Mouse (Mus musculus) gastrocnemius, postnatal 25 days (tissue): ENCODE results near the gene D5Ertd579e. TPM values are rescaled to one million over a fixed set of nuclear protein-coding genes. Genes with fewer than 3 reads are reported as not detected.

ENCODE experiments used
- DNase-seq: peaks from one replicate; pipeline ENCODE4 v3.0.0; 2022
- total RNA-seq, 2 experiments: library from RNA; stranded (reverse); gene quantifications; 1 replicate in 1 of 2; 2 replicates in 1 of 2; pipeline ENCODE4 v1.2.3; 2021

Gene D5Ertd579e
- total RNA-seq, 2 experiments from 2014 or later = 67.6 to 73.7 TPM

DNA sequence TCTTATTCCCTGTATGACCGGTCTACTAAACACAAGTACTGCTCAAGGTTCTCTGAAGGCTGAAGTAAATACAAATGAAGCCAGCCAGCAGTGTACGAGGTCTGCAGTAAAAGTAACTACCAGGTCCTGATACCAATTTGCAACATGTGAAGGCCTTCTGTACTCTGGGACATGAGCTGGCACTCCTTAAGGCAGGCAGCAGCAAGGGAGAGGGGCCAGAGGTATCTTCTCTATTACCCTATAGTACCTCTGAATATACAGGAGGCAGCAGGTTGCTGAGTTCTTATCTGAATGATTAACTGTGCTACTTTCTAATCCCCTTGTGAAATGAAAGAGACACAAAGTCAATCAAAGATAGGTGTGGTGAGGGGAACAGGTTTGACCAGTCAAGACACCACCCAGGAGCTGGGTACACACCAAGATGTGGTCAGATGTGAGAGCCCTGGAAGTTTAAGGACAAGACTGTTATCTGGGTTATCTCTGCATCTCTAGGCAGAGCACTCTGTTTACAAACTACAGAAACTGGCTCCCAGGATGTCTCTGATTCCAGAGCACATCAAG is 86.8 kb downstream of the D5Ertd579e start:
- DNase-seq = no peak

DNA sequence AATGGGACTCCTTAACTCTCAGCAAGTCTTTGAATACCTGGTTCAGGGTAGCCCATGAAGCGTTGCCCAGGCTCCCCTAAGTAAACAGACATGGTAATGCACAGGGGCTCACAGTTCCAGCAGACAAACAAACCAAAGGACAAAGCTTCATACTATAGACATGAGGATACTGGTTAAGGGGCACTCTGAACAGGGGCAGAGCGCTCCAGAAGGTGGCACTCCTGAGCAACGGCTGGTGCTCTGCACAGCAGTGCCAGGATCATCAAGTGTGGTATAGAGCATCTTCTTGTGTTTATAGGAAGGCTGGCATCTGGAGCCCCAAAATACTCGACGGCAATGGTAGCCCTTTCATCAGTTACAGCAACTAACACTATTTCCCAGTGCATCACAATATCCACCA is 92.8 kb downstream of the D5Ertd579e start:
- DNase-seq = no peak

DNA sequence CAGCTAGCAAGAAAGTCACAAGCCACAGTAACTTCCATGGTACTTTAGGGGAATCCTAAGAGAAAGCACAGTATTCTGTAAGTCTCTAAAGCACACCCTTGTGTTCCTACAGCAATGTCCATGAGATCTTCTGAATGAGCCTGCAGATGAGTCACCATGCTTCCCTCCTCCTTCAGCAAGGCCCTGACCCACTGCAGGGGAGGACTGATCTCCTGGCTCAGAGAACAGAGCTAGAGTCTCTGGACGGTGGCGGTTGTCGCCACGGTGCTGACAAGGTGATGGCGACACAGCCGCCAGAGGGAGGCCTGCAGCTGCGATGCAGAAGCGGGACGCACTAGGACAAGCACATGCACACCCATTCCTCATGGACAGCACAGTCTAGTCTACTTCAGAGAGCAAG is 93.8 kb downstream of the D5Ertd579e start:
- no peak for DNase-seq

DNA sequence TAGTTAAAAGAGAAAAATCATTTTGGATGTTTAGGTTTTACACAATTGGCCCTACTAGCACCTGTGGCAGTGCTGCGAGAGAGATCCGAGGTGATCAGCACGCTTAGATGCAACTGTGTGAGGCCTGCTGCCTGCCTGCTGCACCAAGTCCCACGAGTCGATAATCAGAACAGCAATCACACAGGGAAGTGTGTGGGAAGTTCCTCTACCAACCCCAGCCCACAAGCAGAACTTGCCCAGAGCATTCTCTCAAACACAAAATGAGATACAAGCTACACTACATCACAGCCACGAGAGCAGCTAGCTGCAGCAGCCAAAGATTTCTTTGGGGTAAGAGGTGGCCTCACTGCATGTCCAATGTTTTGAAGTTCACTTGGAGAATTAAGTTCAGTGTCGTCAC is 94.3 kb downstream of the D5Ertd579e start:
- no peak for DNase-seq

DNA sequence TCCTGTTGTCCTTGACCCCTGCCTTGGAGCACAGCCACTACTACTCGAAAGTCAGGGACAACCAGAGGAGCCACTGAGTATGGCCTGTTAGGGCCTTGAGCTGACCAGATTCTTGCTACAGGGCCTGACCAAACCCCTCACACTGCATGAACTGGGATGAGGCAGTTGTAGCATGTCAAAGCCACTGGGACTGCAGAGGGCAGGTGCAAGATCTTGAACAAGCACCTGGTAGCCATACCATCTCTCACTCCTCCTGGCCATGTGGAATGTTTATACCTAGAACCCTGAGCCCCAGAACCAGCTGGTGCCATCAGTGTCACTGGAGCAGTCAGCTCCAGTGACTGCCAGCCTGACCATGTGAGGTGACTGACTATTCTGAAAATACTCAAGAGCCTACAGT is 96.9 kb downstream of the D5Ertd579e start:
- DNase-seq = no peak

DNA sequence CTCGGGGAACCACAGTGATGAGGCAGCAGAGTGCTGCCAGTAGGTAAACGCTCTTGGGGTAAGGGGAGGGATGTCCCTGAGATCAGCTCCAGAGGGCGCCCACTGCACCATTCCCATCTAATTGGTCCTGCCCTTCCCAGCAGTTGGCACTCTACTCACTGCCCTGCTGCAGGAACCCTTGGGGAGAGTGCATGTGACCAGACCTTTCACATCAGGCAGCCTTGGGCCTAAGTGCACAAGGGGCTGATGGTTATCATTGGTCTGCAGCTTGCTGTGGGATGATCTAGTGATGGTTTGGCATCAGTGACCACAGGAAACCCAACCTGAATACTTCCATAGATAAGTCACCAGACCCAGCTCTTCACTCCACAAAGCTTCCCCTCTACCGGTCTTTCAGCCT is 98.2 kb downstream of the D5Ertd579e start:
- no peak for DNase-seq

DNA sequence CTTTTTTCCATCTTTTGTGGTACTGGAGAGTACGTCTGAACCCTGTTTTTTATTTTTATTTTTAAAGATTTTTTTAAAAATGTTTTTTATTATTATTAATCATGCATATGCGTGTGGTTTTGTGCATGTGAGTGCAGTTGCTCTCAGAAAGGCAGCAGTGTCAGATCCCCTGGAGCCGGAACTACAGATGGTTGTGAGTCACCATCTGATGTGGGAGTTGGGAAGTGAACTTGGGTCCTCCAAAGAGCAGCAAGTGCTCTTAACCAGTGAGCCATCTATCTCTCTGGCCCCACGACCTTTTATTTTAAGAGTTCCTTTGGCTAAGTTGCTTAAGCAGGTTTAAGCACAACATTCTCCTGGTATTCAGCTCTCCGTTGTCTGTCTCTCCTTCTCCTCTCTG is 99.6 kb downstream of the D5Ertd579e start:
- no peak for DNase-seq

DNA sequence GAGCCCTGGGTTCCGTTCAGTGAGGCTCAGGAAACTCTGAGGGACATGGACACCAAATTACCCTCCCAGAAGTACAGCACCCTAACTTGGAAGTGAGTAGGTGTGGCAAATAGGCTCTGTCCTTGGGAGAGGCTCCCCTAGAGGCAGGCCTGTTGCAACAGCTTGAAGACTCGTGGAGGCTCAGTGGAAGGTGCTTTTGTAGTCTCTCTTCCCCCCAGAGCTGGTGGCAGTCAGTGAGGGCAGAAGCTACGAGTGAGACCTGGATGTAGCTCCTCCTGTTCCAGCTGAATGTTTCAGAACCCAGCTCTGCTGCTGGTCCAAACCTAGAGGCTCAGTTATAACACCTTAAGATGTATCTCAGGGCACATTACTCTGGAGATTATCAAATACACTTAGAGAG is 100.7 kb downstream of the D5Ertd579e start:
- no peak for DNase-seq

DNA sequence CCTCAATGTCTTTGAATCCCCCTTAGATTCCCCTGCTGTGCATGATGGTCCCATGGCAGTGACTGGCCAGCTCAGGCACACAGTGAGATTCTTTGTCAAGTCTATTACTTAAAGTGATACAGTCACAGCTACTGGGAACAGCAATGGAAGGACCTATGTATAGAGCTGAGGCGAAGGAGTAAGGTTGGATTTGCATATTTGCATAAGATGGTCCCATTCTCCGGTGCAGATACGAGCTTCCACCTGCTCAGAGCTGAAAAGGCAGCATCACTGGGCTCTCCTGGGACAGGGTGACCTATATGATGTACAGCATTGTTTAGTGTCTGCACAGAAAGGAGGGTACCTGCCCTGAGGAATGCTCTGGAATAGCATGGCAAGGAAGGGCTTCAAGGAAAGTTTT is 101.5 kb downstream of the D5Ertd579e start:
- no peak for DNase-seq

DNA sequence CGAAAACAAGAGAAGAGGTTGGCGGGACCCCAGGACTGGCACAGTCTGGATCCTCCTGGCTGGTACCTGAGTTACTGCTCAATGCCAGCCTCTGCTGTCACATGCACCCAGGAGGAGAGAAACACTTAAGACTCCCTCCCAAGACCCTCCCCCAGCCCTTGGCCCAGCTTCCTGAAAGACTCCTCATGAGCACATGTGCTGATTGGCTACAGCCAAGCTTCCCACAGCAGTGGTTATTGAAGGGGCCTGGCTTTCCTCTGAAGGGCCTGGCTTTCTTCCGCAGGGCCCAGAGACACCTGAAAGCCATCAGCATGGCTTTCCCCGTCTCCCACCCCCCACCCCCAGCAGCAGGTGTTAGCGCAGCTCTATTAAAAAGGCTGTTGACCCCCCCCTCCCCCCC is 102.6 kb downstream of the D5Ertd579e start, which contains the start of gene Tbc1d14:
Tbc1d14 (minus strand) TSS at position 101 of the 400 bp plus-strand sequence.
- no peak for DNase-seq

DNA sequence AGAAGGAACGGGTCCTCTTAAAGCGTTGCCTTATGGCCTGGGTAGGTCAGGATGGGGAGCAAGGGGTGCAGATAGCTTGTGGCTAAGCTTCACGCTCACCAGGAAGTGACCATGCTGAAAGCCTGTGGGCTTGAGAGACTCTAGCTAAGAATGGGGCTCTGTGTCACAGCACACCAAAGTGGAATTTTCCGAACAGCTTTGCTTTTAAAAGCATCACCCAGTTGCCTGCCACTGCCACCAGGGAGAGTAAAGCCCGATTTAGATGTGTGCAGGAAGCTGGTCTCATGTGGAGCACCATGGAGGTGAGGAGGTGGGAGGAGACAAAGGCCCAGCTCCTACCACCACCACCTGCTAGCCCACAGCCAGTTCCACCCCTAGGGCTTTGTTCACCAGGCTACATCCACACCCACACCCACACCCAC is 105.3 kb downstream of the D5Ertd579e start:
- no peak for DNase-seq

DNA sequence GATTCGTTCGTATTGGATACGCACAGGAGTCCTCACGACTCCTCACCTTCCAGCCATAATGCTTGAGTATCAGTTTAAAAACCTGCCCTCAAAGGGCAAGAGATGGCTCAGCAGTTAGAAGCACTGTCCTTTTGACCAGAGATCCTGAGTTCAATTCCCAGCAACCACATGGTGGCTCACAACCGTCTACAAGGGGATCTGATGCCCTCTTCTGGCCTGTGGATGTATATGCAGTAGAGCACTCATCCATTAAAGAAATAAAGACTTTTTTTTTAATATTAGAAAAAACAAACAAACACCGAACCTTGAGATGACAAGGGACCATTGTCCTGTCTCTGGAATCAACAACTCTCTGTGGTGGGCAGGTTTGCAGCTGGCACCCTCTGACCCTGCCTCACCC is 111.5 kb downstream of the D5Ertd579e start:
- DNase-seq = no peak

DNA sequence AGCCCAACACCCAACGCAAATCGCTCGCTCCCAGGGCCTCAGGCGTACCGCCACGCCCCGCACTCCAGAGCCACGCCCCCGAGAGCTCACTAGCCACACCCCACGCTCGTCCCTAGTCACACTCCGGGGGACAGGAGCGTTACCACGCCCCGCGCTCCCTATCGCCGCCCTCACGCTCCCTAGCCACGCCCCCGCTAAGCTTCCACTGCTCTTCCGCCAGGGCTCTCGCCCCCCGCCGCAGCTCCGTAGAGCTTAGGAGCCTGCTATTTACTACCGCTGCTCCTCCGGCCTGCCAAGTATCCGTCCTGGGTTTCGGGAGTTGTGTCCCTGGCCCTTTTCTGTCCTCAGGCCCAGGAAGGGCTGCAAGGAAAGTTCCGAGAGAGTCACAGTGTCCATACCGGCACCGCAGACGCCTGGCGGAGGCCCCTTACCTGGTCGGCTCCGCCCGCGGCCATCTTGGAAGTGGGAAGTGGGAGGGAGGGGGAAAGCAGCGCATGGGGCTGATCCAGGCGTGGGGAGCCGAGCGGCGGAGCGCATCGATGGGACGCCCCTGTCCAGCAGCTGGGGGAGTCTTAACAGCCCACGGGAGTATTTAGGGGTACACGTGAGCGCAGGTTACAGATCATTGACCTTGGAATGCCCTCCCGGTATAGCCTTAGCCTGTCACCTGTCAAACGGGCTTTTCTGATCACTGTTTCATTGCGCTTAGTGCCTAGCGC is 113.7 kb downstream of the D5Ertd579e start:
- DNase-seq = peak; percentile 99

DNA sequence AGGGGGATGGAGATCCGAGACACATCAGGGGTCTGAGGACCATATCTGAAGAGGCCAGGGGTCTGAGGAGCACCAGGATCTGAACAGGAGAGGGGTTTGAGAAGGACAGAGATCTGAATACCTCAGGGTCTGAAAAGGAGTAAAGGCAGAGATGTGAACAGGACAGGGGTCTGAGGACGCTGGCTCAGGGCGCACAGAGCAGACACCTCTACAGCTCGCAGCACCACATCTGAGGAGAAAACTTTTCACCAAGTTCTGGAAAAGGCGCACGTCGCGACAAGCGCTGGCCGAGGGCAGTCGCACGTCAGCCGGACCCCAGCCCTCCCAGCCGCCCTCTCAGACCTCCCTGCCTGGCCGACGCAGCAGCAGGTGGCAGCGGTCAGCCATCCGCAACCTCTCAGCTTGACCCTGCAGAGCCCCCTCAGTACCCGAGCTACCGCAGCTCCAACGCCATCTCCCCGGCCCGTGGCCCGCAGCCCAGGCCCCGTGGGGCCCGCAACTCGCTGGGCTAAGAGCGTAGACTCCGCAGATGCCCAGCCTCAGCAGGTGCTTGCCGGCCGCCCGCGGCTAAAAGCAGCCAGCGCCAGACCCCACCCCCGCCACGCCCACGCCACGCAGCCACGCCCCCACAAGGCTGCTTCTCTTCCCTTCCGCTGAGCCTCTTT is 114.4 kb downstream of the D5Ertd579e start:
- DNase-seq = no peak

DNA sequence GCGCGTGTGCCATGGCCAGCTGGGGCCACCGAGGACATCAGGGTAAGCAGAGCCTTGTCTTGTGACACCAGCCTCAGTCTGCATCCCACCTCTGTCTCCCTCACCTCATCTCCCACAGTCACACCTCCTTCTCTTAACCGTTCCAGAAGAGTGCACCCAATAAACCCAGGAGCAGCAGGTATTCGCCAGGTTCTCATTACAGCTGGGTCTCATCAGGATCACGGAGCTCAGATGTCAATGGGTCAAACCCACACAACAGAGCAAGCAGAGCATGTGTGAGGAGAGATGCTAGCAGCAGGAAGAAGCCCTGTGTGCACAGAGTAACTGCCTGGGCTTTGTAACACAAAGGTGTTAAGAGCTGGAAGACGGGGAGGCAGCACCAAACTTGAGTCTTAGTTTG is 115.9 kb downstream of the D5Ertd579e start:
- DNase-seq = no peak

DNA sequence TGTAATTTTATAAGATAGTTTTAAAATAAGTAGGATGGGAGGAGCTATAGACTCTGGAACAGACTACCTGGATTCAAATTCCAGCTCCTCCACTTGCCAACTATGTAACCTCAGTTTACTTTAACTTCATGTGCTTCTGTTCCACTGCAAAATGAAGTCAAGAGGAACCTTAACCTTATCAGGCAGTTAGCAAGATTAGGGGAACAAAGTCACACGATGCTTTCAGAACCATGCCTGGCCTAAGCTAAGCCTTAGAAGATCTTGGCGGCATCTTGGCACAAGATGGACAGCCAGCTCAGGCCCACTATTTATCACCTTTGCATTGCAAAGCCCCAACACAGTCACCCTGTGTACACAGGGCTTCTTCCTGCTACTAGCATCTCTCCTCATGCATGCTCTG is 116.8 kb downstream of the D5Ertd579e start:
- DNase-seq = no peak

DNA sequence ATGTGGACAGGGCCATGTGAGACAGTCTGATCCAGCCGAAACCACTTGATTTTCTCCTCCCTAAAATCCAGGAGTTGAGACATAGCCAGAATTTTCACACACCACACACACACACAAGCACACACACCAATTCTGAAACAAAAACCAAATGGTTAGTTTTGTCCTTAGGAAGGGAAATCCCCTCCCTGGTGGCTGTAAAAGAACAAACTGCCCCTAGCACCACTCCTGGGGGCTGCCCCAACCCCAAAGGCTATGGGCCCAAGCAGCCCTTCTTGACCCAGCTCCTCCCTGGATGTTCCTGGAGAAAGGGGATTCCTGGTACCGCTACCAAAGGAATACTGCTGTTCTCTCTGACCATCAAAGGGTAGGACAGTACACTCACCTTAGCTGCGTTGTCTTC is 119.4 kb downstream of the D5Ertd579e start:
- DNase-seq = no peak

DNA sequence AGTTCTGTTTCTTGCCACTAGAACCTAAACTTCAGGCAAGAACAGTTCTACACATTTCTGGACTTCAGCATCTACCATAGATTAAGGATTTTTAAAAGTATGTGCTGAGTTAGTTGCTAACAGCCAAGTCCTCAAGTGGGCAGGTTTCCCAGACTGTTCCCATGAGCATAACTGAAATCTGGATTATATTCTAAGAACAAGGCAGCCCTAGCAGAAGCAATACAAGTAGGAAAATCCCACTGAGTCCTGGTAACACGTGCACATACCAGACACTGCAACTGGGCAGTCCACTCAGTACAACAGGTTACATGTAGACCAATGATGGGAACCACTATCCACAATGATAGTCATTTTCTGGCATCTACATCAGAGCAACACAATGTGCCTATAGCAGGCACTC is 120.1 kb downstream of the D5Ertd579e start:
- DNase-seq = peak; percentile 43

DNA sequence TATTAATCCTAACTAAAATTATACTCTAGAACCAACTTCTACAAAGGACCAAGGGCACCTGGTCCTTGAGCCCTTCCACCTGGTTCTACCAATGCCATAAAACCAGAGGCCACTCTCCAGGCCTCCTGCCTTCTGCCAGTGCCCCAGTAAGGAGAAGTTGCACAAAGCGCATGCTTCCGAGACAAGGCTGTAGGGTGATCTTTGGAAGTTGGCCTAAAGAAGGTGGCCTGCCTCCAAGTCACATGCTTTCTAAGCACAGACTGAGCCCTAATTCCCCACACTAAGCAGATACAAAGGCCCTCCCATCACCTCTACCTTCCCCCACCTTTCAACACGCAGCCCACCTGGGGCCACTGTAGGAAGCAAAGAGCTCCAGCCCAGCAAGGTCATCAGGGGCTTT is 120.6 kb downstream of the D5Ertd579e start:
- DNase-seq = no peak

DNA sequence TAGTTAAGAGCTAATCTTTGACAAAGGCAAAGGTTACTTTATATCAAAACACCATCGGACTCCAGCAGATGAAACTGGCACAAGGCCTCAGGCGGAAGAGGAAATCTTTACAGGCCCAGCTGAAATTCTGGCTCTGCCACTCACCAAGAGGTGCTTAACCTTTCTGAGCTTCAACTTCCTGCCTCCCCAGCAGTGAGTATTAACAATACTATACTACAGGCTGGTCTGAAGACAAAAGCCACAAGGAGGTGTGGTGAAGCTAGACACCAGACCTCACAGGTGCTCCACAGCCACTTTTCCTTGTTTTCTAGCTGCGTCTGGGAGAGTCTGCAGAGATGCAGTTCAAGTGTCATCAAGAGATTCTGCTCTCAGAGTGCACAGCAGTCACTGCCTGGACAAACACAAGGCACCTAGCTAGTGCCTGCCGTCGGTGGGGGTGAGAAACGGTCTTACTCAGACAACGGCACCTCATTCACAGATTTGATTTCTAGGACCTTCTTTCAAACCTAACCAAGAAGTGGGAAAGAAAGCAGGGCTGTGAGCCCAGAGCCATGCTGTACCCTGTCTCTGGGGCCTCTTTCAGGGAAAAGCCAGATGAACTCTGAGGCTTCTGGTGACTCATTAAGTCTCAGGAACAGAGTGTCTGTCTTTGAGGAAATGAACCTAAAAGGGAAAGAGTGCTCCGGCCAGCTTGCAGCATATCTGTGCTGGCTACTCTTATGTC is 121.5 kb downstream of the D5Ertd579e start:
- no peak for DNase-seq

DNA sequence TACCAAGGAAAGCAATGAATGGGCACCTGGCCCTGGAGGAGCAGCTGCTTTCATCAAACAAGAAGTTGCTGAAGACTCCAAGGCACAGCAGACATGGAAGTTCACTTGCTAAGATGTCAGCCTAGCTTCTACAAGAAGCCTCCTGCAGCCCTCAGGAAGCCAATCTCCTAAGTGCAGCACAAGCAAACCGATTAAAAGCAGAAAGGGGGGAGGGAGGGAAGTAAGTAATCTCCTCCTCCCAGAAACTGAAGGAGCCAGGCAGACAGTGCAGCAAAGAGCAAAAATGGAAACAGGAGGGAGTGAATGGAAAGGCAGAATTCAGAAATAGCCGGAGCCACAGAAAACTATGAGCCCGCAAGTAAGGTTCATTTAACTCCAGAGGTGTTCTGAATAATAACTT is 122.5 kb downstream of the D5Ertd579e start:
- no peak for DNase-seq

DNA sequence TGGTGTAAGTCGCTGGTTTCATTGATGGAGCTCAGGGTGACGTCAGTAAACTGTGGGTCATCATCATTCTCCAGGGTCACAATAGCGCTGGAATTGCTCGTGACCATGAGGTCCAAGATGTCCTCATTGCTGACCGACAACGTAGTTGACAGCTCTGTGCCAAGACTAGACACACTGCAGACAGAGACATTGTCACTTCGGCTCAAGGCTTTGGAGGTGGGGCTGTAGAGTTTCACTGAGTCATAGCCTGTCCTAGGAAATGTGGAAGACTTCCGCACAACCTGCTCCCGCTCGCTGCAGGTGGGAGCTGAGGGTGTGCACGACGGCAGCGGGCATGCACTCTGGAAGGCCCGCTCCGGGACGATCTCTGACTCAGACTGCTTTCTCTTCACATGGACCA is 124.5 kb downstream of the D5Ertd579e start:
- DNase-seq = no peak
